Mouse (Mus musculus) limb, embryonic 14.5 days (tissue): Measurements from ENCODE around the gene Arhgap15. TPM values are rescaled to one million over a fixed set of nuclear protein-coding genes. Genes with fewer than 3 reads are reported as not detected.
A peak's percentile ranks its signal among the peaks of the same experiment; 100 is the strongest.

ENCODE experiments used
- ATAC-seq: fragments of 200-750 bp; cut with Nextera tagmentation; 2 replicates; pipeline ENCODE4 v1.8.0; 2017; ENCODE audit warnings: low read depth, moderate number of reproducible peaks, moderate TSS enrichment; ENCODE audit not compliant: low FRiP score
- DNase-seq: peaks from one replicate; pipeline ENCODE4 v3.0.0-alpha.2; 2015; ENCODE audit warnings: low spot score
- H3K27ac ChIP-seq: fragments of 300-500 bp; sonication (generic); replicated peaks from 2 replicates; pipeline ENCODE4 v1.5.1; 2014; ENCODE audit warnings: low read depth, mild to moderate bottlenecking, low read length, moderate library complexity, mixed read lengths
- H3K27me3 ChIP-seq: fragments of 300-500 bp; sonication (generic); 2 replicates; pipeline ENCODE4 v1.6.1; 2014; ENCODE audit warnings: low read length, mixed read lengths; ENCODE audit not compliant: control insufficient read depth, insufficient read depth
- H3K36me3 ChIP-seq: fragments of 300-500 bp; sonication (generic); 2 replicates; pipeline ENCODE4 v1.6.1; 2014; ENCODE audit warnings: mild to moderate bottlenecking, low read length, moderate library complexity, mixed read lengths; ENCODE audit not compliant: control insufficient read depth, insufficient read depth
- H3K4me1 ChIP-seq: fragments of 300-500 bp; sonication (generic); 2 replicates; pipeline ENCODE4 v1.6.1; 2014; ENCODE audit warnings: antibody characterized with exemption, low read length, mixed read lengths; ENCODE audit not compliant: control insufficient read depth, insufficient read depth
- H3K4me2 ChIP-seq: fragments of 300-500 bp; sonication (generic); replicated peaks from 2 replicates; pipeline ENCODE4 v1.6.1; 2014; ENCODE audit warnings: low read depth, mild to moderate bottlenecking, low read length, moderate library complexity; ENCODE audit not compliant: severe bottlenecking
- H3K4me3 ChIP-seq: fragments of 300-500 bp; sonication (generic); replicated peaks from 2 replicates; pipeline ENCODE4 v1.5.1; 2014; ENCODE audit warnings: low read length
- H3K9ac ChIP-seq: fragments of 300-500 bp; sonication (generic); 2 replicates; pipeline ENCODE4 v1.6.1; 2014; ENCODE audit warnings: mild to moderate bottlenecking, low read depth, low read length, moderate library complexity; ENCODE audit not compliant: severe bottlenecking
- H3K9me3 ChIP-seq: fragments of 300-500 bp; sonication (generic); 2 replicates; pipeline ENCODE4 v1.6.1; 2016; ENCODE audit warnings: low read length; ENCODE audit not compliant: control insufficient read depth
- POLR2A ChIP-seq: fragments of 200-500 bp; IDR thresholded peaks from 2 replicates; pipeline ENCODE4 v1.8.0; 2012; ENCODE audit warnings: inconsistent platforms, mild to moderate bottlenecking, moderate library complexity, borderline replicate concordance; ENCODE audit not compliant: insufficient read depth, insufficient read length; ENCODE audit errors: extremely low read depth
- WGBS: fragments of 180-500 bp; shearing (Covaris S2); extraction: QIAGEN DNeasy Blood & Tissue Kit; methylation state at CpG from one replicate; pipeline ENCODE4 v1.1.7; 2014; 5-methylcytosine and 5-hydroxymethylcytosine counted together
- polyA plus RNA-seq, 2 experiments: library from polyadenylated mRNA; depleted of rRNA in 1 of 2; stranded (reverse) in 1 of 2; unstranded in 1 of 2; fragments of >200 nt; fragmentation: Nextera tagmentation in 1 of 2; extraction: Ambion mirVana in 1 of 2; gene quantifications; 2 replicates each; pipeline versions ENCODE4 v1.2.1 to v1.2.3; 2012 to 2014

Arhgap15 gene
- polyA plus RNA-seq, 2 experiments: 1.4 to 2.9 TPM

GRCm38 (mm10) chr2:44218317-44218716 is 469.7 kb downstream of the Arhgap15 start:
- peaks cover 20% of the 10 kb centered on the region for H3K4me1 ChIP-seq
- H3K4me3 ChIP-seq: no peak overlapping the region
- H3K27ac ChIP-seq: no peak overlapping the region
- H3K27me3 ChIP-seq: no peaks in the 10 kb centered on the region
- DNase-seq (no peak), ATAC-seq (no peak)
- 28% methylated on average over 8 of the region's 8 CpGs for WGBS
- no peaks in the 10 kb centered on the region for H3K36me3 ChIP-seq
- TF ChIP-seq POLR2A: no peak
- H3K9me3 ChIP-seq: no peaks in the 10 kb centered on the region
- no peak overlapping the region for H3K9ac ChIP-seq
- no peak overlapping the region for H3K4me2 ChIP-seq

DNA sequence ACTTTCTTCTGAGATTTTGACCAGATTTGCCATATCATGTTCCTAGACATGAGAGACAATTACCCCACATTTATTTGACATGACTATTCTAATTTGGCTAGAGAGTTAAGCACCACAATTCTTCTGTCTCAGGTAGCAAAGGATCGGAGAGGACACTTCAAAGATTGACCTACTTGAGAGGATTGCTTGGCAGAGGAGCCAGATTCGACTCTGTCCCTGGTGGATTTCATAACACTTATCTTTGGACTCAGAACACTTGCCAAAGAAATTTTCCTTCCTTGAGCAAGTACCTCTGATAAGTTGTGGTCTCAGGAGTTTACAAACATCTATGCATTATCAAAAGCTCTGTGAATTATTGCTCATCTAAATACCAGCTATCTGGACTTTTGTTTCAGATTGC is 473.1 kb downstream of the Arhgap15 start:
- Histone ChIP-seq H3K4me1 (peaks cover 20% of the 10 kb centered on the region), H3K27ac (no peak overlapping the region), H3K27me3 (no peaks in the 10 kb centered on the region), H3K9ac (no peak overlapping the region), H3K4me3 (no peak overlapping the region), H3K36me3 (no peaks in the 10 kb centered on the region), H3K4me2 (no peak overlapping the region), H3K9me3 (no peaks in the 10 kb centered on the region)
- ATAC-seq: no peak
- TF ChIP-seq POLR2A: no peak
- DNase-seq: no peak
- WGBS: 83% methylated on average over 2 of the region's 2 CpGs

DNA sequence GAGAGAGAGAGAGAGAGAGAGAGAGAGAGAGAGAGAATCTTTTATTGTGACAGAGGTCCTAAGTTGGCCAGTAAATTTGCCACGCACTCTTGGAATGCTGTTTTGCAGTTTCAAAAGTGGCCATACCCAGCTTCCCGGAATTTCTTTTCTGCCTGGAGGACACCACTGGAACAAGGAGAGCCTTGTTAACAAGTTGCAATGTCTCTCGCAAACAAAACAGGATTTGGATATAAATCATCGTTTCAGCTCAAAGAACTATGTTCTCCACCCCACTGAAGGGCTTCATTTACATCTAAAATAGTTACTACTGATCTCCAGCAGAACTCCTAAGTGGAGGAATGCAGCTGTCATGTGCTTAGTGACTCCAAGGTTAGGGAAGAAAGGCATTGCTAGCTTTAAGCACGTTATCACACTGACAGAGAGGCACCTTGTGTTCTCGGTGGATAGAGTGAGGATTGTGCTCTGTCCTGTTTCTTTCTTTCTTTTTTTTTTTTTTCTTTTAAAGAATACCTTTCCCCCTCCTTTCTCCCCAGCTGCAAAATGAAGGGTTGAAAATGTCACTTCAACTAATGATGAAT is 473.6 kb downstream of the Arhgap15 start:
- Histone ChIP-seq H3K4me2 (no peak overlapping the region), H3K4me1 (peaks cover 20% of the 10 kb centered on the region), H3K9me3 (no peaks in the 10 kb centered on the region), H3K27ac (no peak overlapping the region), H3K4me3 (no peak overlapping the region), H3K36me3 (no peaks in the 10 kb centered on the region), H3K27me3 (no peaks in the 10 kb centered on the region), H3K9ac (no peak overlapping the region)
- WGBS: 16% methylated on average over 6 of the region's 6 CpGs
- DNase-seq (no peak), ATAC-seq (0 out of 2 replicates have a peak, but pooled peaks have one; percentile 30)
- no peak for TF ChIP-seq POLR2A

DNA sequence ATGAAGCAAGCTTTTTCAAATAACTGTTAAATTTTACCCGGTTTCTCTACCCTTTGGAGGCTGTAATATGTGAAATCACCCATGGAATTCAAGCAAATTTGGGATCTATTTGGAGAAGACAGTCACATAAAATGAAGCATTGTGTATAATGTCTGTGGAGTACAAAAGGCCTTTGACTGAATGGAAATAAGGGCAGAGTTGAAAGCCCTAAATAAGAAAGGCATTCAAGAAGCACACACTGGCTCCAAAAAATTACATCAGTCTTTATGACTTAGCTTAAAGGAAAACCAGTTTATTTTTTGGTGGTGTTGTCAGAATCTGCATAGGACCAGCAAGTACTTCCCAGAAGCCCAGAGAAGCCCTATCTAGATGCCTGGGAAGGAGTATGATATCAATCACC is 486.2 kb downstream of the Arhgap15 start:
- ATAC-seq (no peak), DNase-seq (no peak)
- H3K4me3 ChIP-seq: no peak overlapping the region
- no peak overlapping the region for H3K9ac ChIP-seq
- H3K9me3 ChIP-seq: no peaks in the 10 kb centered on the region
- 79% methylated on average over 1 of the region's 1 CpGs for WGBS
- H3K4me1 ChIP-seq: no peaks in the 10 kb centered on the region
- H3K4me2 ChIP-seq: no peak overlapping the region
- H3K27me3 ChIP-seq: no peaks in the 10 kb centered on the region
- TF ChIP-seq POLR2A: no peak
- no peak overlapping the region for H3K27ac ChIP-seq
- H3K36me3 ChIP-seq: no peaks in the 10 kb centered on the region

GRCm38 (mm10) chr2:44241657-44242454 is 493.2 kb downstream of the Arhgap15 start:
- Histone ChIP-seq H3K4me3 (no peak overlapping the region), H3K27me3 (no peaks in the 10 kb centered on the region), H3K36me3 (no peaks in the 10 kb centered on the region), H3K4me1 (no peaks in the 10 kb centered on the region), H3K9me3 (no peaks in the 10 kb centered on the region), H3K4me2 (no peak overlapping the region), H3K9ac (no peak overlapping the region), H3K27ac (no peak overlapping the region)
- TF ChIP-seq POLR2A: no peak
- ATAC-seq (no peak), DNase-seq (no peak)
- WGBS: 78% methylated on average over 7 of the region's 7 CpGs
